Mouse (Mus musculus) thymus, adult 2 months (tissue): ENCODE measurements around the gene Hrk. TPM values are rescaled to one million over a fixed set of nuclear protein-coding genes. Genes with fewer than 3 reads are reported as not detected.

ENCODE experiments used
- DNase-seq: peaks from one replicate; pipeline ENCODE4 v3.0.0; 2021
- H3K27ac ChIP-seq: fragments of 200-500 bp; 2 replicates; pipeline ENCODE4 v1.5.1; 2012; ENCODE audit warnings: low read length, control low read depth; ENCODE audit not compliant: control insufficient read depth, insufficient read depth
- H3K27me3 ChIP-seq: fragments of 200-500 bp; 2 replicates; pipeline ENCODE4 v1.6.1; 2012; ENCODE audit warnings: mild to moderate bottlenecking, low read length, moderate library complexity, mixed read lengths; ENCODE audit not compliant: control insufficient read depth, insufficient read depth
- H3K36me3 ChIP-seq: fragments of 200-500 bp; 2 replicates; pipeline ENCODE4 v1.6.1; 2012; ENCODE audit warnings: mild to moderate bottlenecking, low read length, moderate library complexity; ENCODE audit not compliant: control insufficient read depth, insufficient read depth
- H3K4me1 ChIP-seq: fragments of 200-500 bp; replicated peaks from 2 replicates; pipeline ENCODE4 v1.6.1; 2012; ENCODE audit warnings: low read length; ENCODE audit not compliant: control insufficient read depth, insufficient read depth
- H3K4me3 ChIP-seq: fragments of 200-500 bp; 2 replicates; pipeline ENCODE4 v1.5.1; 2012; ENCODE audit warnings: mild to moderate bottlenecking, low read length, control low read depth, moderate library complexity; ENCODE audit not compliant: control insufficient read depth, insufficient read depth
- CTCF ChIP-seq: fragments of 200-500 bp; IDR thresholded peaks from 2 replicates; pipeline ENCODE4 v1.5.1; 2012; ENCODE audit warnings: mild to moderate bottlenecking, control low read depth, low read length, moderate library complexity, borderline replicate concordance; ENCODE audit not compliant: control insufficient read depth, poor library complexity, insufficient read depth; ENCODE audit errors: extremely low read depth
- POLR2A ChIP-seq: fragments of 200-500 bp; IDR thresholded peaks from 2 replicates; pipeline ENCODE4 v1.6.1; 2012; ENCODE audit warnings: mild to moderate bottlenecking, low read length, control low read depth, moderate library complexity; ENCODE audit not compliant: control insufficient read depth, poor library complexity, insufficient read depth; ENCODE audit errors: extremely low read depth
- WGBS: fragments of 180-500 bp; shearing (Covaris S2); methylation state at CpG from one replicate; pipeline ENCODE4 v1.1.7; 2018; 5-methylcytosine and 5-hydroxymethylcytosine counted together
- polyA plus RNA-seq: library from polyadenylated mRNA; depleted of rRNA; stranded (reverse); fragments of >200 nt; gene quantifications from 2 replicates; pipeline ENCODE4 v1.2.3, GENCODE M21; 2012

Gene Hrk
- polyA plus RNA-seq, 1 experiment = 0.07 TPM

- Histone ChIP-seq H3K4me1 (no peaks in the 10 kb centered on the region), H3K27me3 (no peaks in the 10 kb centered on the region), H3K27ac (no peak overlapping the region), H3K36me3 (no peaks in the 10 kb centered on the region), H3K4me3 (no peak overlapping the region)
- TF ChIP-seq POLR2A (no peak), CTCF (no peak)
- DNase-seq = no peak
- WGBS = 92% methylated on average over 8 of the region's 8 CpGs
Observed at GRCm38 (mm10) chr5:118205852-118206251, 41.4 kb downstream of the Hrk start.

DNA sequence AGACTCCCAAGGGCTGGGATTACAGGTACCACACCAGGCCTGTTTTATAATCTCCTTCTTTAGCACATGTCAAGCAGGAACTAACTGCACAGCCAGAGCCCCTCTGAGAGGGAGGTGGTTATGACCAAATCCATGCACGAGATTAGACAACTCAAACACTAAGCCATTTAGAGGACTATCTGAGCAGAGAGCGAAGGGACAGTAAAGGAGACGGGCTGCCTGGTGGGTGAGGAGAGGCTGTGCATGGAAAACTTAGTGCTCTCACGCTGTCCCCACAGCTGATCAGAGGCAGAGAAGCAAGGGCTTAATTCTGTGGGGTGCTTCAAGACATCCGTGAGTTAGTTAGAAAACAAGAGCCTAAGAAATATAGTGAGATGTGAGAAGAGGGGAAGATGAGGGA is 49.6 kb downstream of the Hrk start:
- no peak for DNase-seq
- no peak overlapping the region for H3K27ac ChIP-seq
- H3K4me1 ChIP-seq = no peaks in the 10 kb centered on the region
- TF ChIP-seq CTCF (no peak), POLR2A (no peak)
- H3K36me3 ChIP-seq = no peaks in the 10 kb centered on the region
- no peak overlapping the region for H3K4me3 ChIP-seq
- WGBS = 44% methylated on average over 5 of the region's 5 CpGs
- H3K27me3 ChIP-seq = no peaks in the 10 kb centered on the region; the same call in 1 of the 2 replicates

DNA sequence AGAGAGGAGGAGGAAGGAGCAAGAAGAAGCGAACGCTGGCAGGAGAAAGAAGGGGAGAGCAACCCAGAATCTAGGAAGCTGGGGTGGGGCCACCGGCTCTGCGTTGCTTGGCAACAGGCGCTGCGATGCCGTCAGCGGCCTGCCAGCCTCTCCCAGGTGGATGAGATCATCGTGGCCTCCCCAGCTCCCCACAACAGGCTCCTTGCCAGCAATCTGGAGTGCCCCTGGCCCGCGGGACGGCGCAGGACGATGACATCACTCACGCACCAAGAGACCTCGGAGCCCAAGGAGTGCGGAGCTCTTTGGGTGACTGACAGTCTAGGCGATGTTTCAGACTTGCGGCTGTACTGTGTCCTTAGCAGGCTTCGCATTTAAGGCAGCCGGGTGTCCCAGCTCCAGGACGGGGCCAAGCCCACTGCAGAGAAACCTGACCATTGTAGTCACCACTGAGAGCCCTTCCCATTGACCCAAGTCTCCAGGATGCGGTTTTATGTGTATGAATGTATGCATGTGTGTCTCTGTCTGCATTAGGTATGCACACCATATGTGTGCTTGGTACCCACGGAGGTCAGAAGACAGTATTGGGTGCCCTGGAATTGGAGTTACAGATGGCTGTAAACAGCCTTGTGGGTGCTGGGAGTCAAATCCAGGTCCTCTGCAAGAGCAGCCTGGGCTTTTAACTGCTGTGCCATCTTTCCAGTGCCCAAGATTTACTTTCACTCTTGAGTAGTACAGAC is 50.1 kb downstream of the Hrk start:
- H3K4me1 ChIP-seq = no peaks in the 10 kb centered on the region
- WGBS = 12% methylated on average over 24 of the region's 24 CpGs
- no peaks in the 10 kb centered on the region; the same call in 1 of the 2 replicates for H3K27me3 ChIP-seq
- peak; percentile 6 for DNase-seq
- H3K27ac ChIP-seq = no peak overlapping the region
- no peak overlapping the region for H3K4me3 ChIP-seq
- no peak for TF ChIP-seq POLR2A
- TF ChIP-seq CTCF = no peak
- no peaks in the 10 kb centered on the region for H3K36me3 ChIP-seq

DNA sequence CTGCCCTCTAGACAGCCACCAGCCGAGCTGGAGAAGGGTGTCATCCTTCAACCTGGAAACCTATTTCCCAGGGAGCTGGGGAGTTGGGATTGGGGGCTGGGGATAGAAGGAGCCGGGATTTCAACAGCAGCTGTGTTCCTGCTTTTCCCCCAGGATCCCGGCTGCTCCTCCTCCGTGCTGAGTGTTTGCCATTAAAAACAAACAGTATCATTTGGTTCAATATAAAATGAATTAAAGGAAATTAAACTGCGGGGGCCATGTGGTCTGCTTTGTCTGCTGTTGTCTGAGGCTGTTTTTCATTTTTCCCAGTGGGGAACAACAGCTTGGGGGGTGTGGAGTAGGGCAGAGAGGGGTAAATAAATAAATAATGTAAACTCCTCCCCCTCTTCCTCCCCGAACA is 53.0 kb downstream of the Hrk start:
- H3K27me3 ChIP-seq = no peaks in the 10 kb centered on the region; the same call in 1 of the 2 replicates
- DNase-seq = no peak
- H3K27ac ChIP-seq = no peak overlapping the region
- 87% methylated on average over 6 of the region's 6 CpGs for WGBS
- no peak overlapping the region for H3K4me3 ChIP-seq
- TF ChIP-seq CTCF (no peak), POLR2A (no peak)
- no peaks in the 10 kb centered on the region for H3K36me3 ChIP-seq
- H3K4me1 ChIP-seq = no peaks in the 10 kb centered on the region

- H3K27me3 ChIP-seq = no peaks in the 10 kb centered on the region
- no peak overlapping the region for H3K4me3 ChIP-seq
- no peaks in the 10 kb centered on the region for H3K36me3 ChIP-seq
- TF ChIP-seq CTCF (no peak), POLR2A (no peak)
- no peak overlapping the region for H3K27ac ChIP-seq
- DNase-seq = no peak
- no peaks in the 10 kb centered on the region for H3K4me1 ChIP-seq
- WGBS = 79% methylated on average over 9 of the region's 9 CpGs
Observed at GRCm38 (mm10) chr5:118223142-118223757, 58.8 kb downstream of the Hrk start.

DNA sequence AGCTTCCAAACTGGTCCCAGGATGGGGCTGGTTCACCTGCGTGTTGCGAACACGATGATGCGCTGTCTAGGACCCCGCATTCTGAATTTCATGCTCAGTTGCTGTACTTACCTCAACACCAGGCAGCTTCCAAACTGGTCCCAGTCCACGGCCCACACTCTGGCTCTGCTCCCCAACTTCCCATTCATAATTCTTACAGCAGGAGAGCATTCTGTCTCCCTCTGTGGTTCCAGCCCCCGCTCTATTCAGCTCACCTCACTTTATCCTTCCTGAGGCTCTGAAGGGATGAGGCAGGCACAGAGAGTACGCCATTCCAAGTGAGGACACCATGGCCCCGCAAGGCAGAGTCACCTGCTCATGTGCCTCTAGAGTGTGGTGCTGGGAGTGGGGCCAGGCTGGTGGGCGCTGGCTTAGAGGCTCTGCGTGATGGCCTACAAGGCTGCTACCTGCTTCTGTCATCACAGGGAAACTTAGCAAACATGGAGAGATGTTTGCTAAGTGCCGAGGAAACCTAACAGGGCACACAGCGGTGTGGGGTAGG is 65.7 kb downstream of the Hrk start:
- WGBS = 94% methylated on average over 13 of the region's 13 CpGs
- no peak for TF ChIP-seq CTCF
- TF ChIP-seq POLR2A = no peak
- no peaks in the 10 kb centered on the region for H3K27me3 ChIP-seq
- H3K4me1 ChIP-seq = no peaks in the 10 kb centered on the region
- no peaks in the 10 kb centered on the region for H3K36me3 ChIP-seq
- DNase-seq = no peak
- H3K4me3 ChIP-seq = no peak overlapping the region
- H3K27ac ChIP-seq = no peak overlapping the region
